Mouse (Mus musculus): ENCODE data around the gene Det1.

Gene Det1

GRCm38 (mm10) chr7:78846737-78847434 lies at the start of gene Det1:
TSS of gene Det1 (minus strand) at chr7:78847263.
- peak; percentile 85 to 87 for DNase-seq (ENCODE audit: low spot score in 2 of 2)

- DNase-seq (ENCODE audit: low spot score in 2 of 2) = peak; percentile 94 to 97
Measured at GRCm38 (mm10) chr7:78895653-78896333, 48.7 kb upstream of the Det1 start, which contains the start of gene Aen. TSS of gene Aen (plus strand) at chr7:78895854.

- DNase-seq (ENCODE audit: low spot score in 2 of 2) = no peak
Measured at GRCm38 (mm10) chr7:78895021-78895652, 48.1 kb upstream of the Det1 start.

- DNase-seq (ENCODE audit: low spot score in 2 of 2) = no peak
Measured at GRCm38 (mm10) chr7:78893917-78894316, 46.9 kb upstream of the Det1 start.

DNA sequence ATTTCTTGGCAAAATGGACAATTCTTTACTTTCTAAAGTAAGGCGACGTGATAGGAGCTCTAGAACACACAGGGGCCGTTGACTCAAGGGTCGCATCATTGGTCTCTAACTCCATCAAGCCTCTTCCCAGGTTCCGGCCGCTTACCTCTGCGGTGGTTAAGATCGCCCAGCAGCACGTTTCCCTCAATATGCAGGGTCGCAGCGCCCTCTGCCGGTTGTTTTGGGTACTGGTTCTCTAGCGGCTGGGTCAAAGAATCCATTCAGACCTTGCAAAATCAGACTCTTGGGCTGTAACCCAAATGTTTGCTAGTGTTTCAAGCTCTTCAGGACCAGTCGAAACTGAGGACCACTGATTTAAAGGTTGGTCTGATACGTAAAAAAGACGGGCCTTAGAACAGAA lies 43.6 kb upstream of the Det1 start:
- DNase-seq (ENCODE audit: low spot score in 2 of 2) = peak; percentile 62 to 78

GRCm38 (mm10) chr7:78887431-78887842 lies 40.4 kb upstream of the Det1 start:
- DNase-seq (ENCODE audit: low spot score in 2 of 2) = no peak

GRCm38 (mm10) chr7:78886496-78886895 lies 39.4 kb upstream of the Det1 start:
- DNase-seq (ENCODE audit: low spot score in 2 of 2) = no peak

DNA sequence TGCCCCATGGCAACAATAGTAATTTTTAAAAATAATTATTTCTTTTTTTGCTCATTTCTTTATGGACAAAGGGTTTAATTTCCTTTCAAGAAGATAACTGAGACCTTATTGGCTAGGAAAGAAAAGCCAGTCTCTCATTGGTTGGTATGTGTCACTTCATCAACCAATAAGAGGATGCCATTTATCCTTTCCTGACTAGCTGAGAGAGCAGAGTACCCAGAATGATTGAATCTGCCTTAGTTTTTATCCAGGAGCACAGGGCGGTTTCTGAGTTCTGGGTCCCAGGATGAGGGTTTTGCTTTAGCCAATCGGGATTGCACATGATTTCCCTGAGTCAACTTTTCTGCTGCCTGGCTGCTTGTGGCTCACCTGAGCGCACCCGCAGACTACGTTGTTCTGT lies 38.3 kb upstream of the Det1 start:
- DNase-seq (ENCODE audit: low spot score in 2 of 2) = no peak

GRCm38 (mm10) chr7:78884139-78884538 lies 37.1 kb upstream of the Det1 start:
- DNase-seq (ENCODE audit: low spot score in 2 of 2) = no peak

DNA sequence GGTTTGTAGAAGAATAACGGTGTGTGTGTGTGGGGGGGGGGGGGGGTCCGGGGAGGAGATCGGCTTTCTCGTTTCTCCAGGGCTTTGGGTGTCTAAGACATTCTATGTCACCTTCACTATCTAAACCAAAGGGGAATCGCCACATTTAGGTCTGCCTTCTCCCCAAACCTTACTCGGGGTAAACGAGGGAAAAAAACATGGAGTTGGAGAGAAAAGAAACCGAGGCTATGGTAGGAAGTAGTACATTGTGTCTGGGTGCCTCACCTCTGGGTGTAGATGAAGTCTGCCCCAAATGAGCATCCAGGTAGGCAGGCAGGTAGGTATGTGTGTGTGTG lies 36.6 kb upstream of the Det1 start:
- DNase-seq (ENCODE audit: low spot score in 2 of 2) = no peak

- no peak for DNase-seq (ENCODE audit: low spot score in 2 of 2)
Measured at GRCm38 (mm10) chr7:78883016-78883725, 36.1 kb upstream of the Det1 start.

DNA sequence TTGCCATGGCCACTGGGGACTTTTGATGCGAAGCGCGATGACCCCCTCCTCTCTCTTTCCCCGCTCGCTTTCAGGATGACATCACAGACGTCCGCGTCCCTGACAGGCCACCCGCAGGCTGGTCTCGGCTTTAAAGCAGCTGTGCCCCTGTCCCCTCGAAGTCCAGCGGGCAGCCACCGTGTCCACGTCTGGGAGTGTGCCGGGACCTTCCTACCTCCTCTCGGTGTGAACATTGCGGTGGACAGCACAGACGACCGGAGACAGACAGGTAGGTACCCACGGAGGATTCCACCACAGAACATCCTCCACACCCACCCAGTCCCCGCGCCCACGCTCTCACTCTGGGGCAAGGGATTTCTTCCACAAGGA lies 35.4 kb upstream of the Det1 start:
- peak; percentile 30 to 32 for DNase-seq (ENCODE audit: low spot score in 2 of 2)

GRCm38 (mm10) chr7:78881607-78882468 lies 34.8 kb upstream of the Det1 start:
- no peak for DNase-seq (ENCODE audit: low spot score in 2 of 2)

DNA sequence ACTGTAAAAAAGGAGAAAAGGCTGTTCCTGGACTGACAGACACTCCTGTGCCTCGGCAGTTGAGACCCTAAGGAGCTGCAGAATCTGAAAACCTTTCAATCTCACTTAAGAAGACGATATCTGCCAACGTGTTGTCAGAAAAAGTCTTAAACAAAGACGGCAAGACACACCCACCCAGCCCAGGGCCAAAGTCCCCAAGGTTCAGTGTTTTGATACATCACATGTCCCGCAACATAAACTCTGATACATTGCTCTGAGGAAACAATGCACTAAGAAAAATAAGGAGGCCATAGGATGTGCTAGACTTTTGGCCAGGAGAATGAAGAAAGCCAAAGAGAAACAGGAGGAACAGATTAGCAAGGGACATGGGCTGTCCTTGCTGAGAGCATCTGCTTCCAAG lies 25.8 kb upstream of the Det1 start:
- DNase-seq (ENCODE audit: low spot score in 2 of 2) = no peak

DNA sequence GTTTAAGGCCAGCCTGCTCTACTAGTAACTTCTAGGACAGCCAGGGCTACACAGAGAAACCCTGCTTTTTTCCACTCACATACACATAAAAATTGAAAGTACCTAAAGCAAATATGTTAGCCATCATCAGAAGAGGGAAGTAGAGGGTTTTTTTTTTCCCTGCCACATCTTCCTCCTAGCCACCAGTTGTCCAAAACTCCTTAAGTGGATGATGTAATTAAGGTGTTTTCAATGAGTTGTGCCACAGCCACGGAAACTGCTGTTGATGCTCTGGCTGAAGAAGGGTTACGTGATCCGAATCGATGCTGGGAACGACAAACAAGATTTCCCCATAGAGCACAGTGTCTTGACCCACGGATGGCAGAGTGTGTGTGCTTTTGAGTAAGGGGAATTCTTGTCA lies 25.3 kb upstream of the Det1 start:
- no peak for DNase-seq (ENCODE audit: low spot score in 2 of 2)

- no peak for DNase-seq (ENCODE audit: low spot score in 2 of 2)
Measured at GRCm38 (mm10) chr7:78868731-78869130, 21.7 kb upstream of the Det1 start.

GRCm38 (mm10) chr7:78865212-78865949 lies 18.3 kb upstream of the Det1 start:
- DNase-seq (ENCODE audit: low spot score in 2 of 2) = no peak

GRCm38 (mm10) chr7:78864446-78864802 lies 17.4 kb upstream of the Det1 start:
- no peak for DNase-seq (ENCODE audit: low spot score in 2 of 2)

- no peak for DNase-seq (ENCODE audit: low spot score in 2 of 2)
Measured at GRCm38 (mm10) chr7:78863796-78864445, 16.9 kb upstream of the Det1 start.

GRCm38 (mm10) chr7:78855044-78855655 lies 8.1 kb upstream of the Det1 start:
- no peak for DNase-seq (ENCODE audit: low spot score in 2 of 2)
